8 mouse cellular contexts compared by ENCODE assay signal in genomic region chr13:23368583-23369420, GRCm38 (mm10). TPM values are rescaled to one million over a fixed set of nuclear protein-coding genes. Genes with fewer than 3 reads are reported as not detected.
DNase-seq lines count a peak whose midpoint lies in the region; ATAC-seq lines count a peak whose summit lies in the region.

Gene Zfp322a, minus strand, starts transcription at chr13:23369208.

- ATAC-seq in megakaryocyte progenitor cell, adult 5-6 weeks (replicated peaks; ENCODE audit: poor library complexity): peak; percentile 96

- DNase-seq in adipocyte (ENCODE audit: low spot score): peak; percentile 95
- peak; percentile 98 for DNase-seq in embryo, embryonic 10 days (ENCODE audit: low spot score)
- DNase-seq in gastrocnemius, postnatal 10 days: peak; percentile 93
- peak; percentile 98 for DNase-seq in induced T-regulatory cell, adult 2 months (ENCODE audit: low read depth)
- DNase-seq in left cerebral cortex, adult 9 months (ENCODE audit: low spot score in 2 of 2): peak; percentile 94 to 96
- DNase-seq in right cerebral cortex, postnatal 14 days: peak; percentile 95
- DNase-seq in urinary bladder, postnatal 36 days (ENCODE audit: low spot score in 2 of 2): peak; percentile 91 to 96

RNA-seq across cellular contexts. Expression of gene Zfp322a, which starts in this region (rescaled TPM):
- total RNA-seq in gastrocnemius, postnatal 10 days (2021): 10 to 100 TPM; 13.2 to 20.8 TPM
- total RNA-seq in megakaryocyte progenitor cell, adult 5-6 weeks (2015): 21.9 and 24.3 TPM in 2 replicates
- total RNA-seq in megakaryocyte progenitor cell, adult 5-6 weeks (2017): 39.4 and 75.5 TPM in 2 replicates

Comparison
In these comparisons a context has a peak if more than half of its experiments do, and no peak if none do; other contexts are left out.
1. Peak in every context shown above with its lines: DNase-seq and ATAC-seq.